In the genomic region with DNA sequence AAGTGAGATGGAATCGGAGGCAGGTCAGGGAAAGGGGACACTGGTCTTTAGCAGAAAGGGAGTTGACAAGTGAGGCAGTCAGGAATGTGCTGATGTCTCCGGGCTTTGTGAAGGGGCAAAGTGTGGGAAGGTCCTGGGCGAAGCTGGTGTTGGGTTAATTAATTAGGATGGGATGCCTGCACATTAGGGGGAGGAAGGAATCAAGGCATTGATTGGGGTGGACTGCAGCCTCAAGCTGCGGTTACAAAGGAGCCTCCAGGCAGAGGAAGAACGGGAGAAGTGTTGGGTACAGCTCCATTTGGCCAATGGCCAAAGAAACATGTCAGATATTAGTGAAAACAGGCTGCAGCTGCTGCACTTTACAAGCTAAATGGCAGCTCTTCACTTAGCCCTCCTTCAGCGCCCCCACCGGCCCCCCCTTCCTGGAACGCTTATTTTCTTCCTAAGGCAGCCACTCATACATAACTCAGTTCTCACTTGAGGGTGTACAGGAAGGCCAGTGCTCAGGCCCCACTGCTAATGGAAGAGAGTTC, we compare ENCODE assay signal across 11 mouse cellular contexts. TPM values are rescaled to one million over a fixed set of nuclear protein-coding genes. Genes with fewer than 3 reads are reported as not detected.
DNase-seq lines count a peak whose midpoint lies in the region; ATAC-seq and TF ChIP-seq lines count a peak whose summit lies in the region.
"Had no signal": no experiment of that assay in that cellular context is flagged by ENCODE, and none has a peak within 500 bp of the region (broad histone marks: within the 10 kb centered on the region; RNA-seq: fewer than 3 reads in every experiment).

No protein-coding gene starts in this region.

- no peak overlapping the region for H3K27ac ChIP-seq in heart, adult 2 months
- peak overlapping the region; percentile 25; the same call in 1 of the 2 replicates for H3K27ac ChIP-seq in heart, embryonic 16.5 days (ENCODE audit: low read length)
- no peak overlapping the region for H3K27ac ChIP-seq in limb, embryonic 14.5 days (replicated peaks; ENCODE audit: low read depth, low read length)
- H3K27ac ChIP-seq: embryonic facial prominence, embryonic 15.5 days had no signal

- no peak overlapping the region for H3K9ac ChIP-seq in heart, adult 2 months (ENCODE audit: low read depth, low read length)
- H3K9ac ChIP-seq in heart, embryonic 16.5 days (ENCODE audit: low read length) = no peak overlapping the region
- no peak overlapping the region for H3K9ac ChIP-seq in limb, embryonic 14.5 days (ENCODE audit: low read depth, low read length, severe bottlenecking)
- H3K9ac ChIP-seq: embryonic facial prominence, embryonic 15.5 days had no signal

- H3K4me2 ChIP-seq in heart, embryonic 16.5 days (ENCODE audit: low read depth, low read length) = no peak overlapping the region
- H3K4me2 ChIP-seq in limb, embryonic 14.5 days (replicated peaks; ENCODE audit: low read depth, low read length, severe bottlenecking) = no peak overlapping the region
- H3K4me2 ChIP-seq: embryonic facial prominence, embryonic 15.5 days had no signal

- no peaks in the 10 kb centered on the region for H3K9me3 ChIP-seq in heart, embryonic 16.5 days (replicated peaks; ENCODE audit: control insufficient read depth, low read length)
- H3K9me3 ChIP-seq in limb, embryonic 14.5 days (ENCODE audit: control insufficient read depth, low read length) = no peaks in the 10 kb centered on the region
- H3K9me3 ChIP-seq: embryonic facial prominence, embryonic 15.5 days had no signal

- no peak for TF ChIP-seq EP300 in heart, adult 2 months (IDR thresholded peaks at IDR 0.05; ENCODE audit: insufficient read depth, low read depth, low read length)

- peak; percentile 8 to 25 for DNase-seq in heart, adult 2 months
- no peak for DNase-seq in heart, adult 8-10 months (ENCODE audit: low spot score)
- DNase-seq in brain, embryonic 14.5 days (ENCODE audit: low read depth) = peak; percentile 85
- DNase-seq in limb, embryonic 14.5 days (ENCODE audit: low spot score) = peak; percentile 37
- DNase-seq in frontal cortex, postnatal 14 days (ENCODE audit: low spot score in 2 of 2) = no peak
- no peak for DNase-seq in urinary bladder, adult 2 months (ENCODE audit: low spot score)
- DNase-seq in c-Kit-positive CD71-positive TER-119-positive erythroid progenitor cells, embryonic 14.5 days (ENCODE audit: low spot score) = no peak

- 24% methylated on average over 8 of the region's 8 CpGs for WGBS in heart, adult 2 months
- WGBS in heart, embryonic 16.5 days = 18% methylated on average over 8 of the region's 8 CpGs
- 14% methylated on average over 8 of the region's 8 CpGs for WGBS in limb, embryonic 14.5 days

- no peak for TF ChIP-seq CTCF in heart, adult 2 months (IDR thresholded peaks at IDR 0.05)
- no peak for TF ChIP-seq CTCF in brain, embryonic 14.5 days (IDR thresholded peaks at IDR 0.05; ENCODE audit: borderline replicate concordance, extremely low read depth, insufficient read depth, insufficient read length)

- H3K79me2 ChIP-seq in heart, adult 2 months (replicated peaks; ENCODE audit: control insufficient read depth, insufficient read depth, low read length) = no peaks in the 10 kb centered on the region

- H3K27me3 ChIP-seq in heart, adult 2 months (ENCODE audit: control insufficient read depth, insufficient read depth, low read length) = no peaks in the 10 kb centered on the region
- H3K27me3 ChIP-seq in heart, embryonic 16.5 days (ENCODE audit: control insufficient read depth, insufficient read depth, low read length) = no peaks in the 10 kb centered on the region
- H3K27me3 ChIP-seq in limb, embryonic 14.5 days (ENCODE audit: control insufficient read depth, insufficient read depth, low read length) = no peaks in the 10 kb centered on the region
- H3K27me3 ChIP-seq: embryonic facial prominence, embryonic 15.5 days had no signal

- no peak for ATAC-seq in heart, embryonic 16.5 days (replicated peaks; ENCODE audit: extremely low read depth, insufficient read depth, low FRiP score)
- ATAC-seq in limb, embryonic 14.5 days (ENCODE audit: low FRiP score, low read depth) = peak; percentile 30; the same call in 1 of the 2 replicates
- ATAC-seq: CD4-positive, CD25-positive, alpha-beta regulatory T cell, adult 4 months had no signal

- no peak overlapping the region for H3K4me3 ChIP-seq in heart, adult 2 months
- no peak overlapping the region for H3K4me3 ChIP-seq in heart, embryonic 16.5 days (ENCODE audit: low read length)
- H3K4me3 ChIP-seq in limb, embryonic 14.5 days (replicated peaks; ENCODE audit: low read length) = no peak overlapping the region
- H3K4me3 ChIP-seq: embryonic facial prominence, embryonic 15.5 days had no signal

- no peaks in the 10 kb centered on the region for H3K36me3 ChIP-seq in heart, adult 2 months (ENCODE audit: control insufficient read depth, insufficient read depth, low read length)
- no peaks in the 10 kb centered on the region for H3K36me3 ChIP-seq in heart, embryonic 16.5 days (ENCODE audit: control insufficient read depth, insufficient read depth)
- H3K36me3 ChIP-seq in limb, embryonic 14.5 days (ENCODE audit: control insufficient read depth, insufficient read depth, low read length) = no peaks in the 10 kb centered on the region
- H3K36me3 ChIP-seq: embryonic facial prominence, embryonic 15.5 days had no signal

- intact Hi-C loops in heart, adult 2 months (cut with DNase I) = no loop called here

- H3K4me1 ChIP-seq in heart, adult 2 months (ENCODE audit: control insufficient read depth, insufficient read depth, low read length) = peaks cover 2% of the 10 kb centered on the region; the same call in 1 of the 2 replicates
- peaks cover 6% of the 10 kb centered on the region for H3K4me1 ChIP-seq in heart, embryonic 16.5 days (ENCODE audit: control insufficient read depth, insufficient read depth, low read length)
- H3K4me1 ChIP-seq in limb, embryonic 14.5 days (ENCODE audit: control insufficient read depth, insufficient read depth, low read length) = no peaks in the 10 kb centered on the region

- TF ChIP-seq POLR2A in heart, adult 2 months (IDR thresholded peaks at IDR 0.05; ENCODE audit: insufficient read depth, low read depth, low read length) = no peak
- no peak for TF ChIP-seq POLR2A in brain, embryonic 14.5 days (IDR thresholded peaks at IDR 0.05; ENCODE audit: borderline replicate concordance, extremely low read depth, insufficient read depth, insufficient read length, poor library complexity, severe bottlenecking)
- no peak for TF ChIP-seq POLR2A in limb, embryonic 14.5 days (IDR thresholded peaks at IDR 0.05; ENCODE audit: borderline replicate concordance, extremely low read depth, insufficient read depth, insufficient read length)

RNA-seq across cellular contexts. Expression of a gene that starts 48.5 kb away (rescaled TPM):
- total RNA-seq in heart, adult 2 months (2021) = 1 to 10 TPM; 8.4 to 9.6 TPM
- 29.6 and 32.3 TPM in 2 replicates for polyA plus RNA-seq in heart, adult 2 months (2012; rRNA removed)
- 10 to 100 TPM in 1 of 4 experiments, 1 to 10 TPM in 3; 8.2 to 11.1 (median 9.0) TPM for total RNA-seq in heart, adult 8-10 months (2022)
- 0.44 and 0.96 TPM in 2 replicates for polyA plus RNA-seq in brain, embryonic 14.5 days (2012; rRNA removed)
- polyA plus RNA-seq in heart, embryonic 16.5 days (2015; fragmentation: Nextera tagmentation; extraction: Ambion mirVana) = 51.4 and 67.7 TPM in 2 replicates
- polyA plus RNA-seq in limb, embryonic 14.5 days (2012; rRNA removed) = 0.17 and 0.65 TPM in 2 replicates
- polyA plus RNA-seq in limb, embryonic 14.5 days (2014; fragmentation: Nextera tagmentation; extraction: Ambion mirVana) = 0.23 TPM in 1 of 2 replicates, not detected in the other
- 285 and 296 TPM in 2 replicates for polyA plus RNA-seq in urinary bladder, adult 2 months (2012; rRNA removed)
- total RNA-seq: megakaryocyte-erythroid progenitor cell, adult 5-6 weeks had no signal

Comparison
In these comparisons a context has a peak if more than half of its experiments do, and no peak if none do; other contexts are left out.
1. DNase-seq: peak in heart, adult 2 months (2 of 2), brain, embryonic 14.5 days (single experiment) and limb, embryonic 14.5 days (single experiment); none in heart, adult 8-10 months (single experiment), frontal cortex, postnatal 14 days (0 of 2), urinary bladder, adult 2 months (single experiment) and c-Kit-positive CD71-positive TER-119-positive erythroid progenitor cells, embryonic 14.5 days (single experiment).
2. RNA of a gene that starts 48.5 kb away (polyA plus RNA-seq): 285 to 296 TPM in urinary bladder, adult 2 months, 51.4 to 67.7 TPM in heart, embryonic 16.5 days and 29.6 to 32.3 TPM in heart, adult 2 months; 0.44 to 0.96 TPM in brain, embryonic 14.5 days and 0.17 to 0.65 TPM in limb, embryonic 14.5 days; every median in the first group is over 10 times any median in the second.